1 mouse cellular context compared by ENCODE assay signal in the genomic region with DNA sequence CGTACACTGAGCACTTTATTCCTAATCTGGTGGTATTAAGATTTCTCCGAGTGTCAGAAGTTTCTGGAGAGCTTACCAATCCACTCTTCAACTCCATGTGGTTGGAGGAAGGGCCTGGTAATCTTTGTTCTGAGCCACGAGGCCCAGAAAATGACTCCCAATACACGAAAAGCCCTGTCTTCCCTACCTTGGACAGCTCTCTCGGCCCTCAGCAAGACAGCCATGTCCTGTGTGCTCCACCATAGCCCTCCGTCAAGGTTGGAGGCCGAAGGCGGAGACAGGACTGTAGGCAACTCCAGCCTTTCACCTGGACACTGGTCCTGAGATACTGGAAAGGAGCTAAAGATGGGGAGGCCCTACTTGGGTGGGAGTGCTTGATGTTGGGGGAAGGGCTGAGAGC.
TF ChIP-seq lines count a peak whose summit lies in the region.

No protein-coding gene starts in this region.

TF ChIP-seq in MEL, 35 proteins besides CTCF, POLR2A, EP300 and RAD21:
- TF ChIP-seq TBP (IDR thresholded peaks at IDR 0.05; ENCODE audit: low read depth, low read length), result no peak
TF ChIP-seq in MEL: peak in this region for 0.
